Mouse (Mus musculus): ENCODE data around the gene Ddx43.
A peak's percentile ranks its signal among the peaks of the same experiment; 100 is the strongest.
"Not testable (repeated sequence)": the region's sequence is repeated elsewhere in the genome, so short reads cannot be mapped to it uniquely, and the experiment has no call there.

The Ddx43 gene

DNA sequence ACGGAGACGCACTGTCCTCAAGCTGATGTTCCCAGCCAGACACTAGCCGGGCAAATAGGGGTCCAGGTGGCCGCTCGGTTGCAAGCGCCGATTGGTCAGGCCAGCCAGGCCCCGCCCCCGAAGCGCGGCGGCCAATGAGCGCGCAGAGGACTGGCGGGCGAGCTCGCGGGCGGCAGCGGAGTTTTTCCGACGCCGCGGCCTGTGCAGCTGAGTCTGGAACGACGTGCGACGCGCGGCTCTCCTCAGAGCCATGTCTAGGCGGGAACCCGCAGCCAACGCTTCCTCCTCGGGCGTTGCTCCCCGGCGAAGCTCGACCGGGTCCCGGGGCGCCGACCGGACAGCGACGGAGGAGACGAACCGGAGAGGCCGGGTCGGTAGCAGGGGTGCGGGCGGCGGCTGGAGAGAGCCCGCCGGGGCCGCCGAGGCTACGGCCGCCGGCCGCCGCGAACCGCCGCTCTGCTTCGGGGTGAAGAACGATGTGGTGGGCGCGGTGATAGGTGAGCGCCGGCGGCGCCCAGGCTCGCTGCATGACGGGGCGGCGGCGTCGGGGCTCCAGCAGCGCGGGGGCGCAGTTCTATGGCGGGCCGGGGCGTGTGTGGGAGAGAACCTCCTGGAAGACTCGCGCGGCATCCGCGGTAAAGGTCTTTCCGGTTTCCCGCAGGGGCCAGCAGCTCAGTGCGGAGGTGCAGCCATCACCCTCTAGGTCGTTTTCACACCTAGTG lies at the start of gene Ddx43:
Gene Ddx43 (plus strand): TSS at position 148 of the 722 bp plus-strand sequence.
- DNase-seq: no peak

DNA sequence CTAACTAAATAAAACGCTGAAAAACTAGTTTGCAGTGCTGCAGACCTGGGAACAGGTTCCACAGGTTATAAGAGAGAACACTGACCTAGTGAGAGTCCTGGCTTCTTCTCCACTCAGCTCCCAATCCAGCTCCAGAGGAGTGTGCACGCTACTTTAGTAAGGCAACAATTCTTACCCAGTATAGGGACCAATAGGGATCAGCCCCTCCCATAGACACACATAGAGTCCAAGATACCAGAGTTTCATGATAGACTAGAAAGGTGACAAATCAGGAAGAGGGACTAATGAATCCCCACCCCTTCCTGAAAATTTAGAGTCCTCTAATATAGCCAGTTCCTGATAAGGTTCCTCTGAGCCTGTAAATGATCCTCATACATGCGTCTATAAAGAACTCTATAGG lies 48.6 kb upstream of the Ddx43 start:
- DNase-seq: no peak

DNA sequence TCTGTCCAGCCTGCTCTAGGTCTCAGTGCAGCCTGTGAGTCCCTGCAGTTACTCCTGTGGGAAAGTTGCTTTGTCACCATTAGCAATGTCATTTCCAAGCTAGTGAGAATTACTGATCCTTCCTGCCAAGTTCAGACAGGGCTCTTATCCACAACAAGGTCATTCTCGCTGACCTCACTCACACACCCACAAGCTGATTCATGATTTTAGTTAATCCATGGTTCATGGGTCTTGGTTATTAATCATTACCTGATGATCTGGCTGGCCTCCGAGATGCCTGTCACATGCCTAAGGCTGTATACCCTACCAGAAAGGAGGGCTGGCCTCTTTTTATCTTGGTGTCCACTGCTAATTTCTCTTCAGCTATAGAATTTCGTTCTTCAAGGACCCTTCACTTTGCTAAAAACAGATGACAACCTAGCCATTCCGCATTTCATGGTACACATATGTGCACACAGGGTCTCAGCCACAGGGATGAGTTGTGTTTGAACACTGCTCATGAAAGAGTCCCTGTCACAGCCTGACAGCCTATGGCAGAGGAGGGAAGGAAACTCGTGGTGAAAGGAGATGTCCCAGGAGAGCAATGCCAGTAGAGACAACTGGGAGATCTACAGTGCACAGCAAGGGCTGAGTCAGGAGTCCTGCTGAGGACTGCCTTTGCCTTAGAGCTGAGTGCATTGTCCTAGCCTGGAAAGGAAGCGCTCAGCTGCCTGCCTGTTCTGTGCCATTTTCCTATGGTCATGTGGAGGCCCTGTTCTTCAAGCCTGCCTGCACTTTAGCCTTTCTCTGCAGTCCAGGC lies 47.2 kb upstream of the Ddx43 start:
- not testable (repeated sequence) for DNase-seq

DNA sequence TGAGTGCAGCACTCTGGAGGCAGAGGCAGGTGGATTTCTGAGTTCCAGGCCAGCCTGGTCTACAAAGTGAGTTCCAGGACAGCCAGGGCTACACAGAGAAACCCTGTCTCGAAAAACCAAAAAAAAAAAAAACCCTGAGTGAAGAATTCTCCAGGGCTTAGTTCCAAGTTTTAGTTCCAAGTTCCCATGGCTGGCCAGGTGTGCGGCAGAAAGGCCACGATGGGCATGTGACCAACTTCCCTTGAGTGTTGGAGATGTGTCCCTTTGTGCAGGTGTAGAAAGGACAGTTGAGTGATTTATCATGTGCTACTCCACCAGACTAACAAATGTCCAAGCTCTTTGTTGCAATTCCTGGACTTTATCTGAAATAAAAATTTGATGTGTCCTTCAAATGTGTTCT lies 46.4 kb upstream of the Ddx43 start:
- DNase-seq: not testable (repeated sequence)

DNA sequence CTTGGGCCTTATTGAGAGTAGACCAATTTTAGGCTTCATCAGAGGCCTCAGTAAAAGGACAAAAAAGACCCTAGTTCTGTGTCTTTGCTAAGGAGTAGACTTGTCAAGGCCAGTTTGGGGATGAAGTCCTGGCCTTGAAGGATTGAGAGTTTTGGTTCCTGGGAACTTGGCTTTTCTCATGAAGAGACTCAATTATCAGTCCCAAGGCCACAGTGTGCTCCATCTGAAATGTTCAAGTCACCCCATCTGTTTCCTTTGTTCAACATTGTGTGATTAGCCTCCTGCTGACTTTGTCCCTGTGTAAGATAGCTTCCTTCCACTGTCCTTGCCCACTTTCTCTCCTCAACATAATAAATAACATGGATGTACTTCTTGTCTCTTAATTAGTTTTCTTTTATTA lies 45.6 kb upstream of the Ddx43 start:
- DNase-seq: not testable (repeated sequence)

DNA sequence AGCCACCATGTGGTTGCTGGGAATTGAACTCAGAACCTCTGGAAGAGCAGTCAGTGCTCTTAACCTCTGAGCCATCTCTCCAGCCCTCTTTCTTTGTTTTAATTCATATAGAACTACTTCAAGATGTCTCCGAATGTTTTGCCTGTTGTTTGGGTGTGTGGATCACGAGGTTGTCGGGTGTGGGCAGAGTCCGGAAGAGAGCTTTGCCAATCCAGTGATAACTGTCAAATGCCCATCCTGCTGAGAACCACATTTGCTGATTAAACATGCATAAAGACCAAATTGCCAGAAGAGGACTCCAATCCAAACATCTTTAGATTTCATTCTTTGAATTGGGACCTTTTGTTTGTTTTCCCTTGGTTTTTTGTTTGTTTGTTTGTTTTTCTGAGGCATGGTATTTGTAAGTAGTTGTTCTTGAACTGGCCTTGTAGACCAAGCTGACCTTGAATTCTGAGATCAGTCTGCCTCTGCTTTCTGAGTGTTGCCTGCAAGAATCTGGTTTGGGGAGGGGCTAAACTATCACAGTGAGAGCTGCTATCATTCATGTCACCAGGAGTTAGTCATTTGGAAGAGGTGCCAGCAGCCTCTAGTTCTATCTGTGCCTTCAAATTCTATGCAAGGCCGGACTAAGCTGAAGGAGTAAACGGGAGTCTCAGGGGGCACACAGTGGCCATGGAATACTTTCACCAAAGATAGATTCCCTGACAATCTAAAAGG lies 43.9 kb upstream of the Ddx43 start:
- DNase-seq: no peak

DNA sequence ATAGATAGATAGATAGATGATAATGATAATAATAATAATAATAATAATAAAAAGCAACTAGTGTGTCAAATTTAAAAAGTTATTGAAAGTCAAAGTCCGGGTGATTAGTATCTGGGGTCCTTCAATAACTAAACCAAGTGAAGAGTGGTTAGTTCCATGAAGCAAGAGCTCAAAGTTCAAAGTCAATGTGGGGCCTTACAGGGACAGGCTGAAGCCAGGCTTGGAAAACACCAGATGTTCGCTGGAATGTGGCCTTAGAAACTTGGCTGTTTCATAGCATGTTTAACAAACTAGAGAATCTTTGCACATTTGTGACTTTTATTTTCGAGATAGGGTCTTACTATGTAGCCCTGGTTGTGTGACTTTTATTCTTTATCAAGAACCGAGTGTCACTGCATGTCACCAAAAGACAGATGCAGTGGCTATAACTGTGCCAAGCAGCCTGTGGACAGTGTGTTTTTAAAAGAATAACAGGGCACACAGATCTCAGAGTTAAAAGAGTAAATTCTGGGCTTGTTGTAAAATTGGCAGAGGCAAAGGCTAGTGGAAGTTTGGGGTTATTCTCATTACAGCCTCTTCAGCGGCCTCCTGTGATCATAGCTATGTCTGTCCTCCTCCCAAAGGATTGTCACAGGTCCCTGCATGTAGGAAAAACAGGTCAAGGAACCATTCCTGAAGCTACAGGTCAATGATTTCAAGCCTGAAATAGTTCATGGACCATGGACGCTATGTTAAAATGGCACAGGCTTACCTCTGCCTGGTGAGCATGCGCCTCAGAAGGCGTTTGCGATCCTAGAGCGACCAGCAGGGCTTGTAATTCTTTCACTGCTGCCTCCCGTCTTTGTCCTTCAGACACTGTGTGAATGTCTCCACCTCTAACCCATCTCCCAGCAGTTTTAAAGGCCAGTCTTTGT lies 40.7 kb upstream of the Ddx43 start:
- no peak for DNase-seq

DNA sequence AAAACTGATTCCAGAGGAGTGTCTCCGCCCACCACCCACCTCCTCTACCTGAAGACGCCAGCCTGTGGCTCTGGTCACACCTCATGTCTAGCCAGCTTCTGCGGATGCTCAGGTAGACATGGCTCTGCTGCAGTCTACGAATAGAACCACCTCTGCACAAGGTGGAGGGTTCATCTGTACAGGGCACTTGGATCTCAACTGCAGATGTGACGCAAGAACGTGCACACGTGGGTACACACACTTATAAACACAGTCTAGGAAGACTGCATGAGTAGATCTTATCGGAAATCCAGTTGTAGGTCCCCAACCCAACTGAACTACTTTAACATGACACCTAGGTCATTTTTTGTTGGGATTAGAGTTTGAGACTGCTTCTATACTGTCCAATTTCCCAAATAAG lies 40.0 kb upstream of the Ddx43 start, which contains the start of gene Gsta2:
Gene Gsta2 (minus strand): TSS at position 178 of the 400 bp plus-strand sequence.
- DNase-seq: no peak

DNA sequence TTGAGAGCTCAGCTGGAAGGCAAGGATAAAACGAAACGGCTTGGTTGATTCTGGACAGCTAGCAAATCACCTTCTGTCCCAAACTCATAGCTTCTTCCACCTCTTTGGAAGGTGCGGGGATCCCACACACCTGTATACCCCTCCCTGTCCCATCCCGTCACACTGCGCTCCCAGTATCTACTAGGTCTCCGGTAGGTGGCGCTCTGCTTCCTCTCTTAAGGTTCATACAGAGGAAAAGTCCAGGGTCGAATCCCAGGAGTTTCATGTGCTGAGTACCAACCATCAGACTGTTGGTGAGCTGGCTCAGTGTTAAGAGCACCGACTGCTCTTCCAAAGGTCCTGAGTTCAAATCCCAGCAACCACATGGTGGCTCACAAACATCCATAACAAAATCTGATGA lies 37.5 kb upstream of the Ddx43 start:
- DNase-seq: peak; percentile 18

DNA sequence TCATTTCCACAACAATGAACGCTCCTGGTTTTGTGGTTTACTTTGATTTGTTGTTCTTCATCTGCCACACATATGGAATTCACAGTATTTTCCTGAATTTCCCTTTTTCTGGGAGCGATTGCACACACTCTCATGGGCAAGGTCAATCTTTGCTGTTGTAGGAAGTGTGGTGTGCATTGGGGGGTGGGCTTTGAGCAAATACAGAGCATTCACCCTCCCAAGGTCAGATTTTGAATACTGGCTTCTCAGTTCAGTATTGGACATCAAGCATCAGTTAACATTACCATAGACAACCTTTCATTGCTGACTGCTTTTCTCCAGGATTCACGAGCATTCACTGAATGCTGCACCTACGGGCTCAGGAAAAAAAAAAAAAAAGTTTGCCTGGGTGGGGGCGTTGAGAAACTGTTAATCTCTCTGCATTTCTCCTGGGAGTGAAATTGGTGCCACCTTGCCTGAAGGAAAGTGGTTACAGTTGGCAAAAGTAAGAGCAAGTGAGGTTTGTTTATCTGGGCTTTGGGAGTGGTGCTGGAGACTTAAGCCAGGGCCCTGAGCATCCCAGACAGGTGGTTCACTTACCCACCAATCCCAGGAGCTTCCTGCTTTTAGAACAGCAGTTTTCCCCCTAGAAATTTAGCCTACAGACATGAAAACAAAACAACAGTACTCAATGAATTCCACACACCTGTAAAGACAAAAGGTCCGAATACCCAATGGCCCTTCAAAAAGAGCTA lies 35.7 kb upstream of the Ddx43 start:
- no peak for DNase-seq

DNA sequence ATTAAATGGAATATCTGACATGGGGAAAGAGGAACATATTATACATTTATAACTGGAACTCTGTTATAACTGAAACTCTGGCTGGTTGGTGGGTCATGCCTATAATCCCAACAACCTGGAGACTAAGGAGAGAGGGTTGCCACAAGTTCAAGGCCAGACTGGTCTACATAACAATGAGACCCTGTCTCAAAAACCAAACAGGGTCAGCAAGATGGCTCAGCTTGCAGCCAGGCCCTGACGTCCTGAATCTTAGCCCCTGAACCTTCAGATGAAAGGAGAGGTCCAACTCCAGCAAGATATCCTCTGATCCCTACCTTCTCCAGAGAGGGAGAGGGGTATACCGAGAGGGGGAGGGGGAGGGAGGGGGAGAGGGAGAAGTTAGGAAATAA lies 35.1 kb upstream of the Ddx43 start:
- no peak for DNase-seq

DNA sequence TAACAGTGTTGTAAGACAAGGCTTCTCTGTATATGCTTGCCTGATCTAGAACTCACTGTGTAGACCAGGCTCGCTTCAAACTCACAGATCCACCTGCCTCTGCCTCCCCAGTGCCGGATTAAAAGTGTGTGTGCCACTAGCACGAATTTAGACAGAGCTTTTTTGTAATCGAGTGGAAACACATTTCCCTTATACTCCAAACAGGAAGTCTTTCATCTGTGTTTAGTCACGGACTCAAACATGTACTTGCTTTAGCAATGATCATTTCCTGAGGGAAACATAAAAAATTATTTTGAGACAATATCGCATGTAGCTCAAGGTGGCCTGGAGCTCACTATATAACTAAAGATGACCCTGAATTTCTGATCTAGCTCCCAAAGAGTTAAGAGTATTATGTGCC lies 32.2 kb upstream of the Ddx43 start:
- no peak for DNase-seq

DNA sequence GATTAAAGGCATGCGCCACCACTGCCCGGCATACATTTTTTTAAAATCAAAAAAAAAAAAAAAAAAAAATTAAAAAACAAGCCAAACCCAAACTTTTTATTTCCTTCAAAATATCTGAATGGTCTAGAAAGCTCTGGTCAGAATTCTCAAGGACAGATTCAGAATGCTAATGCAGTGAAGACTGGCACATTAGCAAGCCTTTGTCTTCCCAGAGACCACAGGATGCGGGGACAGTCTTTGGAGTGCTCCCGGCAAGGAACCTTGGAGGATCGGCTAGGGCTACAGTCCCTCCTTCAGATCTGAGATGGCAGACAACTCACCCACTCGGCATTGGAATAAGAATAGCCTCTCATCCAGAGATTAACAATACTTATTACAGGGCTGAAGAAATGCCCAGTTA lies 30.9 kb upstream of the Ddx43 start:
- DNase-seq: no peak

DNA sequence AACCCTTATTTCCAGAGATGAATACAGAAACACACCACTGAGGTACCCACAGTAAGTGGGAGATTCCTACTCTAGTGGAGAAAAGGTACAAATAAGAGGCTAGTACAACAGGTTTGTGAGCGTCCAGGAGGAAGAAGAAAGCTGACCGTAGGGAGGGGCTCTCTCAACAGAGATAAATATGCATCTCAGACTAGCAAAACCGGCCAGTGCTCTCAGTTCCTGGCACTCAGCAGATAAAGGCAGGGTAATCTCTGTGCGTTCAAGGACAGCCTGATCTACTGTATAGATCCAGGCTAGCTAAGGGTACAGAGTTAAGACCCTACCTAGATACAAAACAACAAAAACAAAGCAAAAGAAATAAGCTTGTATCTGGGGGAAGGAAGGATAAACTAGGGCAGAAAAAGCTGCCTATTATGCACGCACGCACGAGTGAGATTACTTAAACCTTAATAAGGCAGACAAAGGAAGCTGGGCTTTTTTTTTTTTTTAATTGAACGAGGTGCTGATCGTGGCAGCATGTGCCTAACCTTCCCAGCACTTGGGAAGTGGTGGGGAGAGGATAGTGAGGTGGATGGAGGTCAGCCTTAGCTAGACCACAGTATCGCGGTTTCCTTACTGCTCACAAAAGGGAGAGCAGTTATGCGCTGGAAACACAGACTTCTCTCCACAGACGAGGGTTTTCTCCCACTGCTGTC lies 29.6 kb upstream of the Ddx43 start:
- no peak for DNase-seq

DNA sequence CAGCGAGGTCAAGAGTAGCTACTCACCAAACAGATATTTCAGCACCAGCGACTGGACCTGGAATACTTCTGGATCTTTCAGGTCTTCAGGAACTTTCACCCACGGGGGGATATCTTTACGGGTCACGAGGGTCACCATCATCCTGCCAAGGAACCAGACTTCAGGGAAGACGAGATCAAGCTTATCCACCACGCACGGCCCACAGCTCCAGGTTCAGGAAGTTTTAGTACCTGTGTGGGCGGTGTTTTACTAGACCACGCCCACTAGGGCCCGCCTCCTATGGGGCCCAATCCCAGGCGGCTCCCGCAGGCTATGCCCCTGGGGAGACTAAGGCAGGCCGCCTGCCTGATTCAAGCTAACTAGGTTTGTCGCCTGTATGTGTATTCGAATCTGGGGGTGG lies 27.6 kb upstream of the Ddx43 start, which contains the start of gene Dppa5a:
Gene Dppa5a (minus strand): TSS at position 219 of the 400 bp plus-strand sequence.
- not testable (repeated sequence) for DNase-seq

DNA sequence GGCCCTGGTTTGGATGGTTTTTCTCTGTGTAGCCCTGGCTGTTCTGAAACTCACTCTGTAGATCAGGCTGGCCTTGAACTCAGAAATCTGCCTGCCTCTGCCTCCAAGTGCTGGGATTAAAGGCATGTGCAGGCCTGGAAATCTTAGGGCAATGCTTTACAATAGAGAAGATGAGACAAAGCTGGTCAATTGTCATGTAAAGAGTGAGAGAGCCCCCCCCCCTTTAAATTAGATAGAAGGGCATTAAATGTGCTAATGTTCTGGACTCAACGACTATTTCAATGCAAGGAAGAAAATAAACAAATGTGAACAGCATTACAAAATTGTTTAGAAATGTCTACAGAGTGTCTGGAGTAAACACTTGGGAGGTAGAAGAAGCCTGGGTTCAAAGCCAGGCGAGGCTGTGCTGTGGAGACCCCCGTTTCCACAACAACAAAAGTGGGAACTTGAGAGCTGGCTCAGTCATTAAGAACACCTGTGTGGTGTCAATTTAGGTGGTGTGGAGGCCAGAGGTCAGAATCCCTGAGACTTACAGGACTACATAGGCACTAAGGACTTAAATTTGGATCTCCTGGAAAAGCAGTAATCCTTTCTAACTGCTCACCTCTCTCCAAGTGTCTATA lies 26.8 kb upstream of the Ddx43 start:
- DNase-seq: no peak

DNA sequence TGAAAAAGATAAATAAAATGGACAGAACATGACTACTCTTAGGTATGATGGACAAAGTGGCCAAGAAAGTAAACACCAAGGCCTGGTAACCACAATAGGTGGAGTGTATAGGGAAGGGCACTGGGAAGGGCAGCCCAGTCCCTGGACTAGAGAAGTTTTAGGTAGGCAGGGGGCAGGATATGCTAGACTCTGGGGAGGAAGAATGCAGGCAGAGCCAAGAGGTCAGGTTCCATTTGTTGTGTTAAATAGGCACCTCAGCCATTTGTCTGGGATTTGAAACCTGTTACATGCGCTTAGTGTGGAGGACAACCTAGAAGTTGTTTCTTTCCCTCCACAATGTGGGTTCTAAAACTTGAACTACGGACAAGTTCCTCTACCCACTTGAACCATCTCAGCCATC lies 26.2 kb upstream of the Ddx43 start:
- no peak for DNase-seq

DNA sequence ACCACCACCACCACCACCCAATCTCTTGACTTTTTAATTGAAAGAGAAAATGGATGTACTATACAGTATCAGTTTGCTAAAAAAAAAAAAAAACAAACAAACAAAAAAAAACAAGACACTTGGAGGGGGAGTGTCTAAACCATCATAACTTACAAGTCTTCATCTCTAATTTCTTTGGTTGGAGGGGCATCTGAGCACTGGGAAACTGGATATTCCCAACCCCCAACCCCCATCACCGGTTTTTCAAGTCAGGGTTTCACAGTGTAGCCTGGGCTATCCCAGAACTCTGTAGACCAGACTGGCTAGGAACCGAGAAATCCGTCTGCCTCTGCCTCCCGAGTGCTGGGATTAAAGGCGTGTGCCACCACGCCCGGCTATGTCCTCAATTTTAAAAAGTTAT lies 25.8 kb upstream of the Ddx43 start:
- DNase-seq: no peak

DNA sequence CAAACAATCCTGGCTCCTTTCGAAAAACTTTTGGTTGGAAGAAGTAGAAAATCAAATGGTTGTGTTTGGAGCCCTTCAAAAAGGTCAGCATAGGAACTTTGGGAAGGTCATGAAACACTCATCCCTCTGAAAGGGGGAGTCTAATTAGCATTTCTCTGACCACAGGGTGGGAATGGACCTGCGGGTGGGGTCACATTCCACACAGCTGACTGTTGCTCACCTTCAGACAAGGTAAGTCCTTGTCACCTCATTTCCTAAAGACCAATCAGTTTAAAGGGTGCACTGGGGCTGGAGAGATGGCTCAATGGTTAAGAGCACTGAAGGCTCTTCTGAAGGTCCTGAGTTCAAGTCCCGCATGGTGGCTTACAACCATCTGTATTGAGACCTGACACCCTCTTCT lies 24.1 kb upstream of the Ddx43 start:
- no peak for DNase-seq

DNA sequence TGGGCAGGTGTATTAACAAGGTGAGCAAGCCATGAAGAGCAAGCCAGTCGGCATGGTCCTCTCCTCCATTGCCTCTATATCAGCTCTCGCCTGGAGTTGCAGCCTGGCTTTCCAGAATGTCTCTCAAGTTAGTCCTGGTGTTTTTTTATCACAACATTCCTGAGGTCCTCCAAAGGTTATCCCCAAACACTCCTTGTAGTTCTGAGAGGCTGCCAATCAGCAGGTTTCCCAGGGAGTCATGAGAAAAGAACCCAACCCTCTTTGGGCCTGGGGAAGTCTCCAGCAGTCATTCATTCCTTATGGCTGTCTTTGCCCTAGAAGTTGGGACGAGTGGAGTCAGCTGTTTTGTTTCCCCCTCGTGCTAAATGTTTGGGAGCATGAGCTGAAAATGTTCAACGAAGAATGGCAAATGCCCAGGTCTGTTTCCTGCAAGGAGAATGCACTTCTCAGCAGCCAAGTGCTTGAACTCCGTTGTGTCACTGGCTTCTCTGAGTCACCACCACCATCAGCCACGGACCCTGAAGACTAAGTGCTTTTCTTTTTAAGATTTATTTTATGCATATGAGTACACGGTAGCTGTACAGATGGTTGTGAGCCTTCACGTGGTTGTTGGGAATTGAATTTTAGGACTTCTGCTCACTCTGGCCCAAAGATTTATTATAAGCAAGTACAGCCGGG lies 22.6 kb upstream of the Ddx43 start:
- DNase-seq: no peak
